Mouse (Mus musculus) kidney, adult 2 months (tissue): ENCODE data around the gene Prdm11. TPM values are rescaled to one million over a fixed set of nuclear protein-coding genes. Genes with fewer than 3 reads are reported as not detected.

ENCODE experiments used
- DNase-seq: peaks from one replicate; pipeline ENCODE4 v3.0.0; 2021
- H3K27ac ChIP-seq: fragments of 200-500 bp; 2 replicates; pipeline ENCODE4 v1.5.1; 2012; ENCODE audit warnings: low read depth, low read length, control low read depth, inconsistent platforms; ENCODE audit not compliant: insufficient read depth
- H3K27me3 ChIP-seq: fragments of 200-500 bp; replicated peaks from 2 replicates; pipeline ENCODE4 v1.6.1; 2012; ENCODE audit warnings: mild to moderate bottlenecking, moderate library complexity, low read length, inconsistent platforms; ENCODE audit not compliant: control insufficient read depth, insufficient read depth
- H3K36me3 ChIP-seq: fragments of 200-500 bp; 2 replicates; pipeline ENCODE4 v1.6.1; 2012; ENCODE audit warnings: mild to moderate bottlenecking, moderate library complexity, low read length, inconsistent platforms; ENCODE audit not compliant: control insufficient read depth, insufficient read depth
- H3K4me1 ChIP-seq: fragments of 200-500 bp; 2 replicates; pipeline ENCODE4 v1.6.1; 2011; ENCODE audit warnings: low read length; ENCODE audit not compliant: control insufficient read depth, insufficient read depth
- H3K4me3 ChIP-seq: fragments of 200-500 bp; 2 replicates; pipeline ENCODE4 v1.5.1; 2011; ENCODE audit warnings: mild to moderate bottlenecking, low read depth, low read length, control low read depth; ENCODE audit not compliant: insufficient read depth
- CTCF ChIP-seq: fragments of 200-500 bp; conservative IDR thresholded peaks from 2 replicates; pipeline ENCODE4 v1.5.1; 2011; ENCODE audit warnings: low read depth, mild to moderate bottlenecking, control low read depth, low read length, moderate library complexity, mixed read lengths; ENCODE audit not compliant: insufficient read depth, insufficient read length
- POLR2A ChIP-seq: fragments of 200-500 bp; IDR thresholded peaks from one replicate; pipeline ENCODE4 v1.6.1; 2011; ENCODE audit warnings: low read depth, low read length, control low read depth
- WGBS: fragments of 180-500 bp; shearing (Covaris S2); methylation state at CpG from one replicate; pipeline ENCODE4 v1.1.7; 2018; 5-methylcytosine and 5-hydroxymethylcytosine counted together
- polyA plus RNA-seq: library from polyadenylated mRNA; depleted of rRNA; stranded (reverse); fragments of >200 nt; gene quantifications from 2 replicates; pipeline ENCODE4 v1.2.3, GENCODE M21; 2012

Prdm11 gene
- polyA plus RNA-seq, 1 experiment: 3.6 TPM

DNA sequence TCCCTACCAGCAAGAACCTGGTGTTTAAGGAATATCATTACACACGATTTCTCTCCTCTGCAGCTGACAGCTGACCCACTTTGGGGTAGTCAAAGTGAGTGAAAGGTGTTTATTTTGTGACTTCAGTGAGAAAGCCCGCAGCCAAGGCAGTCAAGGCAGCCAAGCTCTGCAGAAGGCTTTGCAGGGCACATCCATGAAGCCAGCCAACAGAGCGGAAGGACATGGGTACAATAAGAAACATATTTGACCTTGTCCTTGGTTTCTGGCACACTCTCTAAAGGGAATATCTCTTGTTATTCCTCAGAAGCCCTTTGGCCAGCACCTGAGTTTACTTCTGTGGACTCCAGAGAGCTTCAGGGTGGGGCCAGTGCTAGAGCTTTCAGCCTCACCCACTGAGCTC is 21.5 kb downstream of the Prdm11 start:
- DNase-seq: peak; percentile 44
- Histone ChIP-seq H3K27ac (no peak overlapping the region), H3K4me3 (no peak overlapping the region), H3K27me3 (no peaks in the 10 kb centered on the region), H3K36me3 (no peaks in the 10 kb centered on the region), H3K4me1 (no peaks in the 10 kb centered on the region)
- 78% methylated on average over 3 of the region's 3 CpGs for WGBS
- TF ChIP-seq POLR2A (no peak), CTCF (no peak)

DNA sequence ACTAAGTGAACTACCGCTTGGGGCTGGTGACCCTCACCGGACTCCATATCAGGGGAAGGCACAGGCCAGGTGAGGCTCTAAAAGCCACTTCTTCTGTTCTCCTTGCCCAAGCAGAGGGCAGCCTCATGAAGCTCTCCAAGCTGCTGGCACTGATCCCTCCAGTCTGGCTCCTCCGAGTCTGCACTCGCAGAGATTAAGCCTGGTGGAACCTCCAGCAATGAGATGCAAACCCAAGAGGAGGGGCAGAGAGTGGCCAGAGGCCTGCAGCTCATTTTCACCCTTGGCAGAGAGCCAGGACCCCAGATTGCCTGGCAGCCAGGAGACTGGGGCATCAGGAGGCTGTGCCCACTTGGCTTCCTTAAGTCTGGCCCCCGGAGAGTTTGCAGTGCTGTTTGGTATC is 27.1 kb downstream of the Prdm11 start:
- Histone ChIP-seq H3K27me3 (no peaks in the 10 kb centered on the region), H3K36me3 (no peaks in the 10 kb centered on the region), H3K4me1 (0 out of 2 replicates have a peak, but pooled peaks cover 5% of the 10 kb centered on the region), H3K27ac (no peak overlapping the region), H3K4me3 (no peak overlapping the region)
- TF ChIP-seq POLR2A (no peak), CTCF (no peak)
- DNase-seq: no peak
- WGBS: 64% methylated on average over 5 of the region's 5 CpGs

DNA sequence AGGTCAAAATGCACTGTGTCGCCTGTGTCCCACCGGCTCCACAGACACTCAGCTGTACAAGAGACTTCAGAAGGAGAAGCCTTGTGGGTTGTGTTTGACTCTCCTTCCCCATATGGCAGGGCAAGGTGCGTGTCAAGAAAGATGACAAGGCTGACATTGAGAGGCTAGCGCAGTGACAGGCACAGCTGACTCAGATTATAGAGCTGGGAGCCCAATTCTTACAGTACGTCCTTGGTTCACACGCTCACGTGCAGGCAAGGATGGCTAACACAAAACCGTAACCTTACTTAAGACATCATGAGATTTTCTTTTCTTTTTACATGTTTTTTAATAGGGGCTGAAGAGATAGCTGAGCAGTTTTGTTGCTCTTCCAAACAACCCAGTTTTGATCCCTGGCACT is 28.8 kb downstream of the Prdm11 start:
- DNase-seq: no peak
- H3K27me3 ChIP-seq: no peaks in the 10 kb centered on the region
- no peak overlapping the region for H3K4me3 ChIP-seq
- H3K4me1 ChIP-seq: 0 out of 2 replicates have a peak, but pooled peaks cover 5% of the 10 kb centered on the region
- H3K36me3 ChIP-seq: no peaks in the 10 kb centered on the region
- 95% methylated on average over 8 of the region's 8 CpGs for WGBS
- no peak overlapping the region for H3K27ac ChIP-seq
- TF ChIP-seq POLR2A (no peak), CTCF (no peak)

DNA sequence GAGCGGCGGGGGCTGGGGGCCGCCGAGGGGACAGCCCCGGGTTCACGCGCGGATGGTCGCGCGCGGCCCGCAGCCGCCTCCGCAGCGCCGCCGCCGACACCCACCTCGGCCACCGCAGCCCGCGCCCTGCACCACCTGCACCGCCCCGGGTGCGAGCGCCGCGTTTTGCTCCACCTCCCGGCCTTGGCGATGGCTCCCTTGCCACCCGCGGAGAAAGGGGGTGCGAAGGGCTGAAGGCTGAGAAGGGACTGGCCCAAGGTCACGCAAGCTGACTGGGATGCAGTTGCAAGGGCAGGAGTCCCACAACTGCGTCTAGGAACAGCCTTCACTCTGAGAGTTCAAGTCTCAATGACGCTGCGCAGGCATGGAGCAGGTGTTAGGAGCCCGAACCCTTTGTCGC is 30.9 kb downstream of the Prdm11 start:
- no peak overlapping the region for H3K27ac ChIP-seq
- peak overlapping the region; percentile 44 for H3K4me3 ChIP-seq
- 5% methylated on average over 40 of the region's 40 CpGs for WGBS
- no peak for TF ChIP-seq POLR2A
- TF ChIP-seq CTCF: no peak
- no peaks in the 10 kb centered on the region for H3K36me3 ChIP-seq
- H3K4me1 ChIP-seq: 0 out of 2 replicates have a peak, but pooled peaks cover 5% of the 10 kb centered on the region
- H3K27me3 ChIP-seq: no peaks in the 10 kb centered on the region
- peak; percentile 43 for DNase-seq

DNA sequence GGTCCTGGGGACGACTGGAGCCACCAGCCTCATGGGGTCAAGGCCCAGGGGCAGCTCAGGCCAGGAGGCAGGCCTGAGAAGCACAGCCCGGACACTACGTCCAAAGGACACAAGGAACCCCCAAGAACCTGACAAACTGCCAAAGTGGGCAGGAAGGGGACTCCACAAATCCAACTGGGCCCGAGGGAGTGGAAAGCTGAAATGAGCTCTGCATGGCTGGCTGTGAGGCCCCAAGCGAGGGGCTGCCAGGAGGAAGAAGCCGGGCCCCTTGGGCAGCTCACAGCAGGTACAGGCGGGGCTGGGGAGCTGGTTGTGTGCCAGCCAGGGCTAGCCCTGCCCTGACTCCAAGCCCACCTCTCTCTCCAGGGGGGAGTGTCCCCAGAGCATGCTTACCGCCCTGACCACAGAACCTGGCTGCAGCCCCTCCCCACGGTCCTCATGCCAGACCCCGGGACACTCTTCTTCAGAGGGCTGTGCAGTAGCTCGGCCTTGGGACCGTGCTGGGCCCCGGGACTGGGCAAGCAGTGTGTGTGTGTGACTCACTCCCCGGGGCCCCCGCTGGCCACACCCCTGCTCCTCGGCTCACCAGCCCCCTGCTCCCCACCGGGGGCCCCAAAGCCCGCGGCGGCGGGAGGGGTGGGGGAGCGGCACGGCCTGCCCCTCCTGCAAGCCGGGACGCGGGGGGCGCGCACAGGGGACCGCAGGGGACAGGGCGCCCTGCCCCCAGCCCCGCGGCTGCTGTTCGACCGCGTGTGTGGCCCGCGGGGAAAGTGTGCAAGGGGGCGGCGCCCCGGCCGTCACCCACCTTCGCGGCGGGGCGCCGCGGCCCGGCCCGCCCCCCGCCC is 31.7 kb downstream of the Prdm11 start:
- peak; percentile 77 for DNase-seq
- 6% methylated on average over 37 of the region's 50 CpGs for WGBS
- TF ChIP-seq CTCF (no peak), POLR2A (no peak)
- peak overlapping the region; percentile 39 for H3K27ac ChIP-seq
- H3K27me3 ChIP-seq: no peaks in the 10 kb centered on the region
- H3K4me3 ChIP-seq: peak overlapping the region; percentile 44; the same call in 1 of the 2 replicates
- H3K36me3 ChIP-seq: no peaks in the 10 kb centered on the region
- 0 out of 2 replicates have a peak, but pooled peaks cover 5% of the 10 kb centered on the region for H3K4me1 ChIP-seq

DNA sequence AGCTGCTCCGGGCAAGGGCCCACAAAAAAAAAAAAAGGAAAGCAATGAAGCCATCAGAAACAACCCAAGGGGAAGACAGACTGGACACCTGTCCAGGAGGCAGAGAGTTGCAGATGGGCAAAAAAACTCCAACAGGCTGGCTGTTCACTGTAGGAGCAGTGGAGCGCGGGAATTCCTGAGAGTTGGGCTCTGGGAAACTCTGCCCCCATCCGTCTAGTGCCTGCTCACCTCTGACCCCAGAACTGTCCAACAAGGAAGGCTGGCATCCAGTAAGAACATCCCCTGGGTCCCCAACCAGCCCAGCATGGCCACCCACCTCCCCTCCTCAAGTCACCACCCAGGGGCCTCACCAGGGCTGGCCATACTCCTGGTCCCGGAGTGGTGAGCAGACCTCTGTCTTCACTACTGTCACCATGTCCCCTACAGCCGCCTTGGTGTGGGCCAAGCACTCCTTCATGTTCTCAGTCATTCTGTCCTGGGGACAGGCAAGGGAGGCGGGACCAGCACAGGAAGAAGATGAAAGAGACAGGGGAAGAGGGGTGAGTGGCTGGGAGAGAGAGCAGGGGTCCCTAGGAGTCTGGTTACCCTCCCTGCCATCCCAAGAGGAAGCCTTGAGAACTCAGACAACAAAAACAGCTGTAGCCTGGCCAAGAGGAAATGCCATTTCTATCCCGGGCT is 32.4 kb downstream of the Prdm11 start:
- DNase-seq: no peak
- WGBS: 46% methylated on average over 8 of the region's 8 CpGs
- Histone ChIP-seq H3K36me3 (no peaks in the 10 kb centered on the region), H3K27ac (peak overlapping the region; percentile 27), H3K4me3 (no peak overlapping the region), H3K27me3 (no peaks in the 10 kb centered on the region), H3K4me1 (0 out of 2 replicates have a peak, but pooled peaks cover 5% of the 10 kb centered on the region)
- TF ChIP-seq CTCF: no peak
- TF ChIP-seq POLR2A: no peak

DNA sequence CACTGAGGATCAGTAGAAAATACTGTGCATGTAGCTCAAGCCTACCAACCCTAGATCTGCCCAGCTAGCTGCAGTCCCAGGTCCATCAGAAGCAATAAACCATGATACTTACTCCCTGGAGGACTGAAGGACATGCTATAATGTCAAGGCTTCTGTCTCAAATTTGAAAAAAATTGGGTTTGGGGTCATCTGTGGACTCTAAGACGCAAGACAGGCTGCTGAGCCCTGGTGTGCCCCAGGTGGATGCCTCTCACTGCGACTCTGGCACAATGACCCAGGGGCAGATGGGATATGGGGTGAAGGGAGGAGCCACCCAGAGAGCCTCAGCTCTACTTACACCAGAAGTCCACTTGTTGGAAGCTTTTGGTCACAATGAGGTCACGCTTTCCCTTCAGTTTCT is 33.0 kb downstream of the Prdm11 start:
- 90% methylated on average over 3 of the region's 3 CpGs for WGBS
- H3K27ac ChIP-seq: no peak overlapping the region
- no peaks in the 10 kb centered on the region for H3K27me3 ChIP-seq
- no peak for DNase-seq
- no peaks in the 10 kb centered on the region for H3K36me3 ChIP-seq
- no peak overlapping the region for H3K4me3 ChIP-seq
- TF ChIP-seq POLR2A: no peak
- TF ChIP-seq CTCF: no peak
- H3K4me1 ChIP-seq: 0 out of 2 replicates have a peak, but pooled peaks cover 5% of the 10 kb centered on the region
